Mouse (Mus musculus) embryonic facial prominence, embryonic 10.5 days (tissue): Measurements from ENCODE around the gene Eva1c. TPM values are rescaled to one million over a fixed set of nuclear protein-coding genes. Genes with fewer than 3 reads are reported as not detected.
A peak's percentile ranks its signal among the peaks of the same experiment; 100 is the strongest.

Source experiments
- DNase-seq: peaks from one replicate; pipeline ENCODE4 v3.0.0-alpha.2; 2017; ENCODE audit warnings: low spot score
- H3K27ac ChIP-seq: fragments of 300-500 bp; sonication (generic); replicated peaks from 2 replicates; pipeline ENCODE4 v1.5.1; 2016; ENCODE audit warnings: mild to moderate bottlenecking
- H3K27me3 ChIP-seq: fragments of 300-500 bp; sonication (generic); replicated peaks from 2 replicates; pipeline ENCODE4 v1.6.1; 2016; ENCODE audit warnings: low read depth, mild to moderate bottlenecking; ENCODE audit not compliant: poor library complexity, severe bottlenecking
- H3K36me3 ChIP-seq: fragments of 300-500 bp; sonication (generic); replicated peaks from 2 replicates; pipeline ENCODE4 v1.6.1; 2016; ENCODE audit warnings: mild to moderate bottlenecking, moderate library complexity
- H3K4me1 ChIP-seq: fragments of 300-500 bp; sonication (generic); 2 replicates; pipeline ENCODE4 v1.6.1; 2016
- H3K4me3 ChIP-seq: fragments of 300-500 bp; sonication (generic); 2 replicates; pipeline ENCODE4 v1.5.1; 2016; ENCODE audit warnings: mild to moderate bottlenecking, moderate library complexity
- H3K9me3 ChIP-seq: fragments of 300-500 bp; sonication (generic); 2 replicates; pipeline ENCODE4 v1.6.1; 2016; ENCODE audit warnings: mild to moderate bottlenecking
- WGBS: fragments of 180-500 bp; shearing (Covaris S2); methylation state at CpG from one replicate; pipeline ENCODE4 v1.1.7; 2016; 5-methylcytosine and 5-hydroxymethylcytosine counted together
- polyA plus RNA-seq: library from polyadenylated mRNA; unstranded; fragments of >200 nt; fragmentation: Nextera tagmentation; extraction: Ambion mirVana; gene quantifications from 2 replicates; pipeline ENCODE4 v1.2.1, GENCODE M21; 2016

Gene Eva1c
- 0.36 and 0.41 TPM in 2 replicates for polyA plus RNA-seq

DNA sequence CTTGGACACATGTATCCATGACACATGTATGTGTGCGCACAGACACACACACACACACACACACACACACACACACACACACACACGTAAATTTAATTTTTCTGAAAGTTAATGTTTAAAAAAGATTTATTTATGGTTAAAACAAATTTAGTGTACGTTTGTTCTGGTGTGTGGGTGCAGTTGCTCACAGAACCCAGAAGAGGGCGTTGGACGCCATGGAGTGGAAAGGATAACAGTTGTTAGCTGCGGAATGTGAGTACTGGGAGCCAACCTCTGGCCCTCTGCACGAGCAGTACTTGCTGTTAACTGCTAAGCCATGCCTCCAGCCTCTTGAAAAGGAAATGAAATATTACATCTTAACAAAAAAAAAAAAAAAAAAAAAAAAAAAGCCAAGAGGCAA, at the start of gene Eva1c:
Eva1c (plus strand) TSS at position 263 of the 400 bp plus-strand sequence.
- H3K4me1 ChIP-seq = peaks cover 29% of the 10 kb centered on the region
- H3K27ac ChIP-seq = no peak within 1 kb of the TSS
- WGBS = 66% methylated on average over 7 of the region's 7 CpGs
- peaks cover 40% of the 10 kb centered on the region for H3K27me3 ChIP-seq
- H3K9me3 ChIP-seq = no peaks in the 10 kb centered on the region
- no peaks in the 10 kb centered on the region for H3K36me3 ChIP-seq
- DNase-seq = no peak
- no peak within 1 kb of the TSS for H3K4me3 ChIP-seq

GRCm38 (mm10) chr16:90779783-90780182, 46.7 kb upstream of the Eva1c start:
- Histone ChIP-seq H3K9me3 (no peaks in the 10 kb centered on the region), H3K27ac (no peak overlapping the region), H3K4me3 (no peak overlapping the region), H3K27me3 (no peaks in the 10 kb centered on the region), H3K4me1 (0 out of 2 replicates have a peak, but pooled peaks cover 3% of the 10 kb centered on the region), H3K36me3 (peaks cover 97% of the 10 kb centered on the region)
- peak; percentile 14 for DNase-seq
- 76% methylated on average over 11 of the region's 11 CpGs for WGBS

GRCm38 (mm10) chr16:90783302-90783701, 43.2 kb upstream of the Eva1c start:
- Histone ChIP-seq H3K9me3 (no peaks in the 10 kb centered on the region), H3K27me3 (no peaks in the 10 kb centered on the region), H3K4me1 (no peaks in the 10 kb centered on the region), H3K4me3 (no peak overlapping the region), H3K36me3 (peaks cover 98% of the 10 kb centered on the region), H3K27ac (no peak overlapping the region)
- DNase-seq = no peak
- 92% methylated on average over 11 of the region's 11 CpGs for WGBS

DNA sequence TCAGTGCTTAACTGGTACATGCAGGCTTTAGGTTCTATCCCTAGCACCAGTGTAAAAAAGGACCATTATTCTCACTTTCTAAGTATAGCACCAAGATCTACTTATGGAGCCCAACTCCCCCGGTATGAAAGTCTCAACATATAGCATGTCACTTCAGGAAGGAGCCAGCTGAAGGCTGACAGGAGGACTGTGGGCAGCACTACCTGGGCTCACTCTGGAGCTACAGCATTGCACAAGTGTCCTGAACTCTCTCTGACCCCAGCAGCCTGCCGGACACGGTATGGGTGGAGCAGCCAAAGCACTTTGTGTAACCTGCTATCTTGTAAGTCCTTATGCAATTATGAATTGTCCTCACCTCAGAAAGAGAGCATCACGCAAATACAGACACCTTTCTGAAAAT, 41.3 kb upstream of the Eva1c start:
- peaks cover 98% of the 10 kb centered on the region for H3K36me3 ChIP-seq
- H3K27me3 ChIP-seq = no peaks in the 10 kb centered on the region
- no peaks in the 10 kb centered on the region for H3K9me3 ChIP-seq
- H3K4me3 ChIP-seq = no peak overlapping the region
- no peak for DNase-seq
- no peak overlapping the region for H3K27ac ChIP-seq
- 94% methylated on average over 4 of the region's 4 CpGs for WGBS
- no peaks in the 10 kb centered on the region for H3K4me1 ChIP-seq

DNA sequence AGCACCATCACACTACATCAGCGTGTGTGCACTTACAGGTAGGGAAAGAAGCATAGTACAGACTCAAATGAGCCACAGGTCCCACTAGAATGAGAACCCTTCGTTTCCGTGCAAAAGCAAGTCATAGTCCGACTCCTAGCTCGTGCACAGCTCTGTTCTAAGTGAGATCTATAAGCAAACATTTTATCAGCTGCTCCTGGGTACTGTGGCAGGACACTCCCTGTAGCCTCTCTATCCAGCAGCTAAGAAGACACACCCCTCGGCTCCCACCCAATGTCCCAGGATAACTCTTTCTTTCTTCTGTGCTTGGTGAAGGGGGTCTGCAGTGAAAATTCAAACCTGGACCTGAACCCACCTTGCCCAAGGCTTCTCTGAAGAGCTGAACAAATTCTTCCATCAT, 37.9 kb upstream of the Eva1c start:
- no peak overlapping the region for H3K27ac ChIP-seq
- no peaks in the 10 kb centered on the region for H3K9me3 ChIP-seq
- H3K27me3 ChIP-seq = no peaks in the 10 kb centered on the region
- peaks cover 13% of the 10 kb centered on the region; the same call in 1 of the 2 replicates for H3K4me1 ChIP-seq
- DNase-seq = no peak
- WGBS = 91% methylated on average over 6 of the region's 6 CpGs
- no peak overlapping the region for H3K4me3 ChIP-seq
- H3K36me3 ChIP-seq = peaks cover 100% of the 10 kb centered on the region

DNA sequence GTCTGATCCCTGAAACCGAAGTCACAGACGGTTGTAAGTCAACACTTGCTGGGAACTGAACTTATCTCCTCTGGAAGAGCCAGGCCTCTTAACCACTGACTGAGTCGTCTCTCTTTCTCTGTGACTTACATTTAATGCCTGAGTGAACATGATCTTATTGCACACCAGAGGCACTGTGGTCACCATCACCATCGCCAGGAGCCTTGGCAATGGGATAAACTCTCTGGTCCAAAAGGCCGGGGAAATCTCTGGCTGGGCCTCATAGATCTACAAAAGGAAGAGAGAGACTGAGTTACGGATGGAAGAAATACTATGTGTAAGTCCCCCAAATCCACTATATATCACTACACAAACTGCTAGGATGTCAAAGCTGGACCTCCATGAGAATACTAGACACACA, 35.6 kb upstream of the Eva1c start:
- peaks cover 99% of the 10 kb centered on the region for H3K36me3 ChIP-seq
- H3K27me3 ChIP-seq = no peaks in the 10 kb centered on the region
- DNase-seq = no peak
- WGBS = 92% methylated on average over 6 of the region's 6 CpGs
- H3K4me1 ChIP-seq = peaks cover 13% of the 10 kb centered on the region; the same call in 1 of the 2 replicates
- no peaks in the 10 kb centered on the region for H3K9me3 ChIP-seq
- no peak overlapping the region for H3K4me3 ChIP-seq
- no peak overlapping the region for H3K27ac ChIP-seq

GRCm38 (mm10) chr16:90792066-90792465, 34.5 kb upstream of the Eva1c start:
- no peak for DNase-seq

DNA sequence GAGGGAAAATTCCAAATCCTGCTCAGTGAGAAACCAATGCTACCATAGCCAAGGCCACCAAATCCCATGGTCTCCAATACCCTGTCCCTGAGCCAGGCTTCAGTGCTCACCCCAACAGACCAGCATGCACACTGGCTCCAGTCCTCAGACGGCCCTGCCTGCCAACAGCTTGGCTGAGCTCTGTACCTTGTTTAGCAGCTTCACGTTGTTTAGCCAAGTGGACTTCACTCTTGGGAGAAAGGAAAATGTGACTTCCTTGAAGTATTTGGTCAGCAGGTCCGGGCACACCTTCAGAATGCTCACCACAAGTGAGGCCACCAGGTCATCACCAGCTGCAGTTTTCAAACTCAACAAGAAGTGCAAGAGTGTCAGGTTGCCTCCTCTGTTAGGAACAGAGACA, 34.0 kb upstream of the Eva1c start:
- DNase-seq = no peak
- Histone ChIP-seq H3K27me3 (no peaks in the 10 kb centered on the region), H3K4me1 (peaks cover 13% of the 10 kb centered on the region; the same call in 1 of the 2 replicates), H3K27ac (no peak overlapping the region), H3K36me3 (peaks cover 99% of the 10 kb centered on the region), H3K9me3 (no peaks in the 10 kb centered on the region), H3K4me3 (no peak overlapping the region)
- WGBS = 75% methylated on average over 3 of the region's 3 CpGs

More at GRCm38 (mm10) chr16:90792066-90792465, 34.5 kb upstream of the Eva1c start:
- H3K27ac ChIP-seq = no peak overlapping the region
- peaks cover 13% of the 10 kb centered on the region; the same call in 1 of the 2 replicates for H3K4me1 ChIP-seq
- no peaks in the 10 kb centered on the region for H3K9me3 ChIP-seq
- no peak overlapping the region for H3K4me3 ChIP-seq
- peaks cover 99% of the 10 kb centered on the region for H3K36me3 ChIP-seq
- WGBS = 81% methylated on average over 5 of the region's 5 CpGs
- H3K27me3 ChIP-seq = no peaks in the 10 kb centered on the region

GRCm38 (mm10) chr16:90794708-90795107, 31.8 kb upstream of the Eva1c start:
- Histone ChIP-seq H3K4me3 (no peak overlapping the region), H3K36me3 (peaks cover 98% of the 10 kb centered on the region), H3K9me3 (no peaks in the 10 kb centered on the region), H3K27ac (no peak overlapping the region), H3K27me3 (no peaks in the 10 kb centered on the region), H3K4me1 (peaks cover 13% of the 10 kb centered on the region; the same call in 1 of the 2 replicates)
- DNase-seq = no peak

- no peak overlapping the region for H3K4me3 ChIP-seq
- no peaks in the 10 kb centered on the region for H3K27me3 ChIP-seq
- H3K9me3 ChIP-seq = no peaks in the 10 kb centered on the region
- H3K27ac ChIP-seq = no peak overlapping the region
- no peak for DNase-seq
- peaks cover 95% of the 10 kb centered on the region for H3K36me3 ChIP-seq
- no peaks in the 10 kb centered on the region for H3K4me1 ChIP-seq
- 89% methylated on average over 8 of the region's 8 CpGs for WGBS
Observed at GRCm38 (mm10) chr16:90798446-90798845, 28.1 kb upstream of the Eva1c start.

GRCm38 (mm10) chr16:90798848-90799247, 27.7 kb upstream of the Eva1c start:
- Histone ChIP-seq H3K4me3 (no peak overlapping the region), H3K9me3 (no peaks in the 10 kb centered on the region), H3K36me3 (peaks cover 95% of the 10 kb centered on the region), H3K27me3 (no peaks in the 10 kb centered on the region), H3K4me1 (no peaks in the 10 kb centered on the region), H3K27ac (no peak overlapping the region)
- WGBS = 94% methylated on average over 5 of the region's 5 CpGs
- no peak for DNase-seq

DNA sequence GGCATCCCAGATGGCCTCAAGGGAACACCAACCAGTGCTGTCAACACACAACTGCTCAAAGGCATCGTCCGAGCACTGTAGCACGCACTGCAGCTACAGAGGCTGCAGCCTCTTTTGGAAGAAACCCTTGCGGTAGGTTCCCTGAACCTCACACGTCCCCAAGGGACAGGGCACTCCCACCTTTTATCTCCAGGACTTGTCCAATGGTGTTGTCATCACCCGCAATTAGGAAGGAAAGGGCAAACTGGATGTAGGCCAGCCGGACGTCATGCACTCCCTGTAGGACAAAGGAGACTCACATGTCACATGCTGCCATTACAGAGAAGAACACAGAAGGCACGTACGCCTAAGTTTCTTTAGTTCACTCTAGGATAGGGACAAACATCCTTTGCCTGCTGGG, 26.7 kb upstream of the Eva1c start:
- Histone ChIP-seq H3K27ac (no peak overlapping the region), H3K27me3 (no peaks in the 10 kb centered on the region), H3K4me1 (no peaks in the 10 kb centered on the region), H3K36me3 (peaks cover 96% of the 10 kb centered on the region), H3K4me3 (no peak overlapping the region), H3K9me3 (no peaks in the 10 kb centered on the region)
- DNase-seq = no peak
- 89% methylated on average over 10 of the region's 10 CpGs for WGBS

DNA sequence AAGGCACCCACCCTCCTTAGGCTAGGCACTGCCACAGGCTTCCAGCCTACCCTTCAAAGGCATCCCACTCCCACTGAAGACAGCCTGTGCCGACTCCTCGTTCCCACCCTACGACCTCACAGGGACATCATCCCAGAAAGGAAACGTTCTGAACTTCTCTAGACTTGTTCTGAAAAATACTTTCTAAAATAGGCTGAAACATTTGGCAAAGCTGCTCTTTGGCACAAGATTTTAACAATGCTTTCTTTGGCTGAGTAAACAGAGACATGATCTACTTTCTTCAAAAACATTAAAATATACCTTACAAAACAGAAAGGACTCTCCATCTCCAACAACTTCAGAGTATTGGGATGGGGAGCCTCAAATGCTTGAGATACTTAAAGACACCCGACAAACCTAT, 25.3 kb upstream of the Eva1c start:
- DNase-seq = no peak
- no peak overlapping the region for H3K27ac ChIP-seq
- H3K4me3 ChIP-seq = no peak overlapping the region
- no peaks in the 10 kb centered on the region for H3K4me1 ChIP-seq
- peaks cover 88% of the 10 kb centered on the region for H3K36me3 ChIP-seq
- WGBS = 93% methylated on average over 5 of the region's 5 CpGs
- H3K9me3 ChIP-seq = no peaks in the 10 kb centered on the region
- no peaks in the 10 kb centered on the region for H3K27me3 ChIP-seq

DNA sequence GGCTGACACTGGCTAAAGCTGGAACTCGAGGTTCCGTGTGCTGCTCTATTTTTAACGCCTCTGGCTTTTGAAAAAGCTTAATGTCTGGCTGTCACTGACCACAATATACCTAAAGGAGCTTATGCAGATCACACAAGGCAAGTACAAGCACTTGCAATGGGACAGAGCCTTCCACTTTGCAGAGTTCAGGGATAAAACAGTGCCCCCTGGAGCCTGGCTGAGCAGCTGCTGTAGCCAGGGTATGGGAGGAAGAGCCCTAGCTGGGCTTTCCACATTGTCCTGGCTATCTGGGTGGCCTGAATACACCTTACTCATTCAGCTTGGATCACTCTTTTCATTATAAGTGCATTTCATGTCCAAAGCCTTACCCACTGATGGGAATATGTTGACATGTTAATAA, 24.6 kb upstream of the Eva1c start:
- 90% methylated on average over 3 of the region's 3 CpGs for WGBS

More for the DNA sequence above, 24.6 kb upstream of the Eva1c start:
- H3K4me3 ChIP-seq = no peak overlapping the region
- H3K4me1 ChIP-seq = no peaks in the 10 kb centered on the region
- H3K27ac ChIP-seq = no peak overlapping the region
- H3K9me3 ChIP-seq = no peaks in the 10 kb centered on the region
- peaks cover 81% of the 10 kb centered on the region for H3K36me3 ChIP-seq
- no peaks in the 10 kb centered on the region for H3K27me3 ChIP-seq
- DNase-seq = peak; percentile 20
